Mouse (Mus musculus) left cerebral cortex, adult 9 months (tissue): ENCODE measurements around the gene Nkiras2.
"Not testable (repeated sequence)": the region's sequence is repeated elsewhere in the genome, so short reads cannot be mapped to it uniquely, and the experiment has no call there.

ENCODE experiments used
- DNase-seq, 2 experiments: peaks; one replicate each; pipeline ENCODE4 v3.0.0; 2022; ENCODE audit warnings: low spot score in 2 of 2

The Nkiras2 gene

GRCm38 (mm10) chr11:100628056-100628455 lies 9.0 kb downstream of the Nkiras2 start:
- DNase-seq: no peak

- DNase-seq: no peak
Observed at GRCm38 (mm10) chr11:100628862-100629352, 9.9 kb downstream of the Nkiras2 start.

GRCm38 (mm10) chr11:100634530-100634929 lies 15.5 kb downstream of the Nkiras2 start:
- no peak for DNase-seq

- DNase-seq: peak in 1 of 2 experiments; percentile 48
Observed at GRCm38 (mm10) chr11:100640159-100640906, 21.3 kb downstream of the Nkiras2 start.

GRCm38 (mm10) chr11:100643612-100644575 lies 24.9 kb downstream of the Nkiras2 start:
- DNase-seq: peak in 1 of 2 experiments; percentile 45

GRCm38 (mm10) chr11:100646265-100646664 lies 27.2 kb downstream of the Nkiras2 start:
- DNase-seq: no peak

GRCm38 (mm10) chr11:100648405-100648804 lies 29.4 kb downstream of the Nkiras2 start:
- no peak for DNase-seq

- no peak for DNase-seq
Observed at GRCm38 (mm10) chr11:100651205-100651604, 32.2 kb downstream of the Nkiras2 start.

GRCm38 (mm10) chr11:100651748-100652147 lies 32.7 kb downstream of the Nkiras2 start:
- DNase-seq: no peak

- DNase-seq: not testable (repeated sequence)
Observed at GRCm38 (mm10) chr11:100655589-100655988, 36.5 kb downstream of the Nkiras2 start.

- DNase-seq: no peak
Observed at GRCm38 (mm10) chr11:100656458-100656857, 37.4 kb downstream of the Nkiras2 start.

GRCm38 (mm10) chr11:100659806-100660205 lies 40.8 kb downstream of the Nkiras2 start:
- DNase-seq: no peak

GRCm38 (mm10) chr11:100671049-100671448 lies 52.0 kb downstream of the Nkiras2 start:
- DNase-seq: no peak

GRCm38 (mm10) chr11:100671956-100672355 lies 52.9 kb downstream of the Nkiras2 start:
- DNase-seq: no peak

GRCm38 (mm10) chr11:100673169-100673568 lies 54.1 kb downstream of the Nkiras2 start:
- DNase-seq: no peak
